Comparison of ENCODE assay signal across 11 mouse cellular contexts in the genomic region with DNA sequence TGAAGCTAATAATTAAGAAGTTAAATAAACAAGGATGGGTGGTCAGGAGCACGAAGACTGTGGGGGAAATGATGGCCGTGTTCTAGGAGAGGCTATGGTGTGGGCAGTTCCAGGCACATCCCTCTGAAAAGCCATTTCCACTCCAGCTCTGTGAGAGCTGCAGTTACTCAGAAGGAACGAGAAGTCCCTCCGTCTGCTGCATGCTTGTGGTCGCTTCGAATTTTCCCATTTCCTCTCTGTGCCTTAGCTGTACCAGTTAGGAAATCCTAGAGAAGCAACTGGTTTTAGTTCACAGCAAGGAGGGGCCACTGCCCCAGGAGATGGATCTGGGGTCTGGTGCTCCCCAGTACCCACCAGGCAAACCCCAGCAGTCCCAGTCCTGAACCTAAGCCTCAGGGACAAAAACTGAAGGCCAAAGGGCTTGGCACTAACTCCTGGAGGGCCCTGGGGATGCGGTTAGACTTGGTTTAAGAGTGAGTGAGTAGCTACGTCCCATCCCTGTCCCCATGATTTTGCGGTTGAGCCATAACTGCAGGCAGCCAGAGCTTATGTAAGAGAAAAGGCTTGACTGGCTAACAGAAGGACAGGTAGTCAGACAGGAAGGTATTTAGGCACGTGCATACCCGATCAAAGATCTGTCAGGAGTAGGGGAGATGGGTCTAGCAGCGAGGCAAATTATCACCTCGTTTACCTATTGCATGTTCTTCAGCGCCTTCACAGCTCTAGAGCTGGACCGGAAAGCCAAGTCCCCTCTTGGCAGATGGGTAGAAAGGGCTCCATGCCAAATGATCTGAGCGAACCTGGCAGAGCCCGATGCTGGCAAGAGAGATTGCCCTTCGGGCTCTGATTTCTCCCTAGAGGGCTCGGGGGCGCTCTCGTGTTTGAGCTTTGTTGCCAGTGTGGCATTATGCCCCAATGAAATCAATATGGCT. TPM values are rescaled to one million over a fixed set of nuclear protein-coding genes. Genes with fewer than 3 reads are reported as not detected.
A peak's percentile ranks its signal among the peaks of the same experiment; 100 is the strongest.
DNase-seq lines count a peak whose midpoint lies in the region; ATAC-seq and TF ChIP-seq lines count a peak whose summit lies in the region.
"Had no signal": no experiment of that assay in that cellular context is flagged by ENCODE, and none has a peak within 500 bp of the region (broad histone marks: within the 10 kb centered on the region; RNA-seq: fewer than 3 reads in every experiment).

No protein-coding gene starts in this region.

- 70% methylated on average over 21 of the region's 21 CpGs for WGBS in kidney, adult 2 months

- H3K36me3 ChIP-seq in kidney, adult 2 months (ENCODE audit: control insufficient read depth, insufficient read depth, low read length): no peaks in the 10 kb centered on the region
- H3K36me3 ChIP-seq in megakaryocyte, embryonic 14.5 days (replicated peaks; ENCODE audit: low read length): peaks cover 10% of the 10 kb centered on the region
- H3K36me3 ChIP-seq: limb, embryonic 13.5 days; neural tube, embryonic 12.5 days had no signal

- DNase-seq in kidney, adult 2 months: peak; percentile 21
- DNase-seq in kidney, postnatal 25 days: no peak
- DNase-seq in ovary, postnatal 14 days (ENCODE audit: low spot score): peak; percentile 14
- no peak for DNase-seq in ovary, adult 18-20 months (ENCODE audit: low spot score)
- DNase-seq in cerebellum, postnatal 36 days: peak; percentile 82 to 83
- DNase-seq in right cerebral cortex, postnatal 25 days: no peak

- H3K4me3 ChIP-seq in kidney, adult 2 months (ENCODE audit: insufficient read depth, low read depth, low read length): no peak overlapping the region
- H3K4me3 ChIP-seq in megakaryocyte, embryonic 14.5 days (replicated peaks): peak overlapping the region; percentile 42
- H3K4me3 ChIP-seq: limb, embryonic 13.5 days; neural tube, embryonic 12.5 days had no signal

- no peak for ATAC-seq in activated CD4-positive, CD25-positive, alpha-beta regulatory T cell, adult 4 months
- ATAC-seq: intestine, postnatal 0 days had no signal

- no peaks in the 10 kb centered on the region for H3K27me3 ChIP-seq in kidney, adult 2 months (replicated peaks; ENCODE audit: control insufficient read depth, insufficient read depth, low read length)
- H3K27me3 ChIP-seq in megakaryocyte, embryonic 14.5 days (replicated peaks): peaks cover 2% of the 10 kb centered on the region

- H3K4me1 ChIP-seq in kidney, adult 2 months (ENCODE audit: control insufficient read depth, insufficient read depth, low read length): no peaks in the 10 kb centered on the region
- peaks cover 30% of the 10 kb centered on the region for H3K4me1 ChIP-seq in megakaryocyte, embryonic 14.5 days
- H3K4me1 ChIP-seq: limb, embryonic 13.5 days; neural tube, embryonic 12.5 days had no signal

- H3K27ac ChIP-seq in kidney, adult 2 months (ENCODE audit: insufficient read depth, low read depth, low read length): no peak overlapping the region
- H3K27ac ChIP-seq: limb, embryonic 13.5 days; neural tube, embryonic 12.5 days had no signal

- H3K9me3 ChIP-seq in megakaryocyte, embryonic 14.5 days: peaks cover 14% of the 10 kb centered on the region
- H3K9me3 ChIP-seq: limb, embryonic 13.5 days; neural tube, embryonic 12.5 days had no signal

- TF ChIP-seq POLR2A in kidney, adult 2 months (IDR thresholded peaks at IDR 0.05; ENCODE audit: low read depth, low read length): no peak

- no peak for TF ChIP-seq CTCF in kidney, adult 2 months (conservative IDR thresholded peaks at IDR 0.05; ENCODE audit: insufficient read depth, insufficient read length, low read depth, low read length)

RNA-seq across cellular contexts. Expression of gene 4932438H23Rik, which starts 10.3 kb away (rescaled TPM):
- 0.14 and 0.42 TPM in 2 replicates for polyA plus RNA-seq in kidney, adult 2 months (2012; rRNA removed)
- not detected in 2 replicates for polyA plus RNA-seq in megakaryocyte, embryonic 14.5 days (2012; ENCODE audit: insufficient read depth, low replicate concordance)
- 1 to 10 TPM in 1 of 2 experiments, under 1 TPM in 1; 0.22 to 1.0 TPM for polyA plus RNA-seq in activated CD4-positive, CD25-positive, alpha-beta regulatory T cell, adult 4 months (2017; shearing (Covaris generic))

RNA-seq across cellular contexts. Expression of gene Paxbp1, which starts 40.2 kb away (rescaled TPM):
- 13.3 and 13.6 TPM in 2 replicates for polyA plus RNA-seq in kidney, adult 2 months (2012; rRNA removed)
- 2.0 and 4.8 TPM in 2 replicates for polyA plus RNA-seq in megakaryocyte, embryonic 14.5 days (2012; ENCODE audit: insufficient read depth, low replicate concordance)
- 10 to 100 TPM; 83.2 to 84.4 TPM for polyA plus RNA-seq in activated CD4-positive, CD25-positive, alpha-beta regulatory T cell, adult 4 months (2017; shearing (Covaris generic))

Comparison
In these comparisons a context has a peak if more than half of its experiments do, and no peak if none do; other contexts are left out.
1. DNase-seq: peak in kidney, adult 2 months (single experiment), ovary, postnatal 14 days (single experiment) and cerebellum, postnatal 36 days (2 of 2); none in kidney, postnatal 25 days (0 of 2), ovary, adult 18-20 months (single experiment) and right cerebral cortex, postnatal 25 days (single experiment).